Mouse (Mus musculus) intestine, postnatal 0 days (tissue): ENCODE measurements at regions not wholly inside any gene's neighbourhood (a gene's known extent, or its start where the extent isn't known, plus 50 kb on each side); places are given as distances from the start of the nearest gene placed in this dataset.

Source experiments
- ATAC-seq: fragments of 200-750 bp; cut with Nextera tagmentation; 2 replicates; pipeline ENCODE4 v1.8.0; 2017; ENCODE audit warnings: mild to moderate bottlenecking, moderate TSS enrichment, moderate library complexity
- H3K27ac ChIP-seq: fragments of 300-500 bp; sonication (generic); 2 replicates; pipeline ENCODE4 v1.5.1; 2014; ENCODE audit warnings: mild to moderate bottlenecking, low read depth, low read length, moderate library complexity
- H3K27me3 ChIP-seq: fragments of 300-500 bp; sonication (generic); replicated peaks from 2 replicates; pipeline ENCODE4 v1.6.1; 2014; ENCODE audit warnings: low read length, mixed read lengths; ENCODE audit not compliant: control insufficient read depth, insufficient read depth
- H3K36me3 ChIP-seq: fragments of 300-500 bp; sonication (generic); 2 replicates; pipeline ENCODE4 v1.6.1; 2014; ENCODE audit warnings: mild to moderate bottlenecking, moderate library complexity; ENCODE audit not compliant: control insufficient read depth, insufficient read depth
- H3K4me1 ChIP-seq: fragments of 300-500 bp; sonication (generic); replicated peaks from 2 replicates; pipeline ENCODE4 v1.6.1; 2014; ENCODE audit warnings: antibody characterized with exemption, low read length, mixed read lengths; ENCODE audit not compliant: control insufficient read depth, insufficient read depth
- H3K4me2 ChIP-seq: fragments of 300-500 bp; sonication (generic); replicated peaks from 2 replicates; pipeline ENCODE4 v1.6.1; 2014; ENCODE audit warnings: low read depth, mild to moderate bottlenecking, moderate library complexity
- H3K4me3 ChIP-seq: fragments of 300-500 bp; sonication (generic); 2 replicates; pipeline ENCODE4 v1.5.1; 2014; ENCODE audit warnings: low read depth, low read length
- H3K9ac ChIP-seq: fragments of 300-500 bp; sonication (generic); 2 replicates; pipeline ENCODE4 v1.6.1; 2014; ENCODE audit warnings: mild to moderate bottlenecking, low read depth, low read length
- H3K9me3 ChIP-seq: fragments of 300-500 bp; sonication (generic); 2 replicates; pipeline ENCODE4 v1.6.1; 2016; ENCODE audit warnings: mixed run types; ENCODE audit not compliant: control insufficient read depth
- CTCF ChIP-seq: sonication (generic); IDR thresholded peaks from 2 replicates; pipeline ENCODE4 v1.5.1; 2016; ENCODE audit warnings: low read depth, mild to moderate bottlenecking, control low read depth, antibody characterized with exemption, moderate library complexity
- WGBS: fragments of 180-500 bp; shearing (Covaris S2); extraction: QIAGEN DNeasy Blood & Tissue Kit; methylation state at CpG from one replicate; pipeline ENCODE4 v1.1.7; 2014; 5-methylcytosine and 5-hydroxymethylcytosine counted together

GRCm38 (mm10) chr11:50547776-50548175, 54.1 kb upstream of the Adamts2 start:
- H3K27ac ChIP-seq: no peak overlapping the region
- no peaks in the 10 kb centered on the region for H3K9me3 ChIP-seq
- no peak for ATAC-seq
- no peaks in the 10 kb centered on the region for H3K27me3 ChIP-seq
- H3K4me1 ChIP-seq: no peaks in the 10 kb centered on the region
- no peak for TF ChIP-seq CTCF
- no peak overlapping the region for H3K4me2 ChIP-seq
- WGBS: 70% methylated on average over 2 of the region's 2 CpGs
- no peaks in the 10 kb centered on the region for H3K36me3 ChIP-seq
- H3K4me3 ChIP-seq: no peak overlapping the region
- H3K9ac ChIP-seq: no peak overlapping the region

- Histone ChIP-seq H3K27ac (no peak overlapping the region), H3K4me2 (no peak overlapping the region), H3K9ac (no peak overlapping the region), H3K4me3 (no peak overlapping the region), H3K4me1 (no peaks in the 10 kb centered on the region), H3K27me3 (no peaks in the 10 kb centered on the region), H3K9me3 (no peaks in the 10 kb centered on the region), H3K36me3 (no peaks in the 10 kb centered on the region)
- WGBS: 78% methylated on average over 11 of the region's 11 CpGs
- ATAC-seq: no peak
- no peak for TF ChIP-seq CTCF
Measured at GRCm38 (mm10) chr11:50546456-50547144, 55.3 kb upstream of the Adamts2 start.

GRCm38 (mm10) chr11:50545421-50545820, 56.5 kb upstream of the Adamts2 start:
- WGBS: 80% methylated on average over 6 of the region's 6 CpGs
- no peaks in the 10 kb centered on the region for H3K36me3 ChIP-seq
- no peaks in the 10 kb centered on the region for H3K9me3 ChIP-seq
- TF ChIP-seq CTCF: no peak
- H3K4me3 ChIP-seq: no peak overlapping the region
- ATAC-seq: no peak
- H3K4me1 ChIP-seq: no peaks in the 10 kb centered on the region
- H3K27ac ChIP-seq: no peak overlapping the region
- H3K27me3 ChIP-seq: no peaks in the 10 kb centered on the region
- no peak overlapping the region for H3K4me2 ChIP-seq
- H3K9ac ChIP-seq: no peak overlapping the region

- Histone ChIP-seq H3K27ac (no peak overlapping the region), H3K9ac (no peak overlapping the region), H3K36me3 (no peaks in the 10 kb centered on the region), H3K9me3 (0 out of 2 replicates have a peak, but pooled peaks cover 3% of the 10 kb centered on the region), H3K27me3 (no peaks in the 10 kb centered on the region), H3K4me1 (no peaks in the 10 kb centered on the region), H3K4me3 (no peak overlapping the region), H3K4me2 (no peak overlapping the region)
- no peak for TF ChIP-seq CTCF
- no peak for ATAC-seq
- WGBS: 79% methylated on average over 11 of the region's 11 CpGs
Measured at GRCm38 (mm10) chr11:50540136-50540535, 61.7 kb upstream of the Adamts2 start.

- H3K27ac ChIP-seq: no peak overlapping the region
- ATAC-seq: no peak
- H3K9ac ChIP-seq: no peak overlapping the region
- no peak overlapping the region for H3K4me2 ChIP-seq
- no peaks in the 10 kb centered on the region for H3K4me1 ChIP-seq
- no peak for TF ChIP-seq CTCF
- no peaks in the 10 kb centered on the region for H3K36me3 ChIP-seq
- H3K27me3 ChIP-seq: no peaks in the 10 kb centered on the region
- 0 out of 2 replicates have a peak, but pooled peaks cover 3% of the 10 kb centered on the region for H3K9me3 ChIP-seq
- 52% methylated on average over 2 of the region's 2 CpGs for WGBS
- H3K4me3 ChIP-seq: no peak overlapping the region
Measured at GRCm38 (mm10) chr11:50534266-50534665, 67.6 kb upstream of the Adamts2 start.

- WGBS: 55% methylated on average over 5 of the region's 5 CpGs
- no peak overlapping the region for H3K4me2 ChIP-seq
- TF ChIP-seq CTCF: no peak
Measured at GRCm38 (mm10) chr11:50527923-50528322, 74.0 kb upstream of the Adamts2 start.

More at GRCm38 (mm10) chr11:50527923-50528322, 74.0 kb upstream of the Adamts2 start:
- Histone ChIP-seq H3K4me3 (no peak overlapping the region), H3K36me3 (no peaks in the 10 kb centered on the region), H3K27me3 (no peaks in the 10 kb centered on the region), H3K9me3 (no peaks in the 10 kb centered on the region), H3K4me1 (no peaks in the 10 kb centered on the region), H3K9ac (no peak overlapping the region), H3K27ac (no peak overlapping the region)
- no peak for ATAC-seq
